Comparison of ENCODE assay signal across 21 mouse cellular contexts in genomic region chr10:46294290-46294689, GRCm38 (mm10).
DNase-seq lines count a peak whose midpoint lies in the region; ATAC-seq and TF ChIP-seq lines count a peak whose summit lies in the region.
"Had no signal": no experiment of that assay in that cellular context is flagged by ENCODE, and none has a peak within 500 bp of the region (broad histone marks: within the 10 kb centered on the region; RNA-seq: fewer than 3 reads in every experiment).

No protein-coding gene starts in this region.

- H3K4me3 ChIP-seq in embryonic facial prominence, embryonic 14.5 days (ENCODE audit: low read depth, low read length) = no peak overlapping the region
- no peak overlapping the region for H3K4me3 ChIP-seq in embryonic facial prominence, embryonic 10.5 days
- H3K4me3 ChIP-seq in CH12.LX (replicated peaks in 1 of 3; ENCODE audit: low read depth in 2 of 3, low read length in 2 of 3, poor library complexity in 1 of 3) = no peak overlapping the region
- H3K4me3 ChIP-seq in myocyte = no peak overlapping the region
- H3K4me3 ChIP-seq: heart, embryonic 10.5 days; heart, embryonic 15.5 days; hindbrain, embryonic 15.5 days had no signal

- in situ Hi-C loops in CH12.LX (cut with MboI; ENCODE audit: low pct_ligation_motif_present, low pct_unique_long_range_greater_than_20kb, low sequenced_read_pairs) = no loop called here

- dilution Hi-C loops in CH12.LX (cut with MboI; ENCODE audit: extremely low pct_ligation_motif_present, extremely low pct_unique_long_range_greater_than_20kb, low sequenced_read_pairs) = no loop called here

- H3ac ChIP-seq in myocyte (ENCODE audit: control insufficient read depth, insufficient read length) = no peak overlapping the region

- TF ChIP-seq EP300 in CH12.LX (IDR thresholded peaks at IDR 0.05; ENCODE audit: low read length) = 0 out of 2 replicates have a peak, but pooled peaks have one; percentile 28

- H3K27ac ChIP-seq in embryonic facial prominence, embryonic 14.5 days (replicated peaks; ENCODE audit: low read depth, low read length) = no peak overlapping the region
- no peak overlapping the region for H3K27ac ChIP-seq in embryonic facial prominence, embryonic 10.5 days (replicated peaks)
- no peak overlapping the region for H3K27ac ChIP-seq in CH12.LX (ENCODE audit: insufficient read depth, low read depth)
- H3K27ac ChIP-seq: heart, embryonic 10.5 days; heart, embryonic 15.5 days; hindbrain, embryonic 15.5 days had no signal

- H3K9me3 ChIP-seq in embryonic facial prominence, embryonic 14.5 days (ENCODE audit: control insufficient read depth, low read length) = no peaks in the 10 kb centered on the region
- no peaks in the 10 kb centered on the region for H3K9me3 ChIP-seq in embryonic facial prominence, embryonic 10.5 days
- no peaks in the 10 kb centered on the region for H3K9me3 ChIP-seq in CH12.LX (replicated peaks; ENCODE audit: low read length)
- H3K9me3 ChIP-seq: heart, embryonic 10.5 days; heart, embryonic 15.5 days; hindbrain, embryonic 15.5 days had no signal

- H3K4me2 ChIP-seq in embryonic facial prominence, embryonic 14.5 days (ENCODE audit: low read depth, low read length) = no peak overlapping the region
- peak overlapping the region; percentile 44; the same call in 1 of the 2 replicates for H3K4me2 ChIP-seq in CH12.LX (ENCODE audit: insufficient read depth, low read depth, poor library complexity, severe bottlenecking)
- H3K4me2 ChIP-seq in myocyte (ENCODE audit: low read depth) = peak overlapping the region; percentile 34
- H3K4me2 ChIP-seq: heart, embryonic 15.5 days; hindbrain, embryonic 15.5 days had no signal

- intact Hi-C loops in left cerebral cortex, postnatal 36 days (cut with DNase I) = no loop called here

- TF ChIP-seq RAD21 in CH12.LX (IDR thresholded peaks at IDR 0.05; ENCODE audit: low read depth, low read length) = no peak

- 70% methylated on average over 5 of the region's 5 CpGs for WGBS in embryonic facial prominence, embryonic 14.5 days
- 81% methylated on average over 5 of the region's 5 CpGs for WGBS in embryonic facial prominence, embryonic 10.5 days

- no peaks in the 10 kb centered on the region for H3K36me3 ChIP-seq in embryonic facial prominence, embryonic 14.5 days (ENCODE audit: control insufficient read depth, insufficient read depth, low read length)
- no peaks in the 10 kb centered on the region for H3K36me3 ChIP-seq in embryonic facial prominence, embryonic 10.5 days (replicated peaks)
- no peaks in the 10 kb centered on the region for H3K36me3 ChIP-seq in CH12.LX (replicated peaks in 1 of 2; ENCODE audit: control insufficient read depth in 1 of 2, insufficient read depth in 1 of 2, low read length in 1 of 2)
- H3K36me3 ChIP-seq in myocyte (ENCODE audit: control insufficient read depth, insufficient read depth) = no peaks in the 10 kb centered on the region
- H3K36me3 ChIP-seq: heart, embryonic 10.5 days; heart, embryonic 15.5 days; hindbrain, embryonic 15.5 days had no signal

- H3K9ac ChIP-seq in embryonic facial prominence, embryonic 14.5 days (ENCODE audit: low read depth, low read length) = no peak overlapping the region
- H3K9ac ChIP-seq in CH12.LX (ENCODE audit: insufficient read depth, low read depth) = peak overlapping the region; percentile 39; the same call in 1 of the 2 replicates
- H3K9ac ChIP-seq: heart, embryonic 15.5 days; hindbrain, embryonic 15.5 days had no signal

- DNase-seq in embryonic facial prominence, embryonic 14.5 days (ENCODE audit: low spot score) = peak; percentile 33
- DNase-seq in embryonic facial prominence, embryonic 10.5 days (ENCODE audit: low spot score) = no peak
- peak; percentile 9 for DNase-seq in left cerebral cortex, adult 11 months (ENCODE audit: low spot score)
- no peak for DNase-seq in left cerebral cortex, postnatal 36 days (ENCODE audit: low spot score in 2 of 2)
- peak; percentile 51 for DNase-seq in CH12.LX (ENCODE audit: extremely low read depth)
- no peak for DNase-seq in spleen, postnatal 4 days (ENCODE audit: low spot score in 2 of 2)
- DNase-seq in thymus, postnatal 36 days = no peak
- DNase-seq: adrenal gland, adult 8-10 months; adrenal gland, postnatal 36 days; cerebellum, adult 11-12 months; cerebellum, adult 9-11 months; cerebellum, postnatal 36 days; gastrocnemius, postnatal 36 days; heart, adult 18-20 months; heart, postnatal 14 days had no signal

- H3K27me3 ChIP-seq in embryonic facial prominence, embryonic 14.5 days (replicated peaks; ENCODE audit: control insufficient read depth, insufficient read depth, low read length) = no peaks in the 10 kb centered on the region
- H3K27me3 ChIP-seq in embryonic facial prominence, embryonic 10.5 days (replicated peaks; ENCODE audit: low read depth, poor library complexity, severe bottlenecking) = no peaks in the 10 kb centered on the region
- H3K27me3 ChIP-seq in CH12.LX (replicated peaks) (no peaks in the 10 kb centered on the region), myocyte (ENCODE audit: control insufficient read depth, insufficient read depth, insufficient read length) (no peaks in the 10 kb centered on the region)
- H3K27me3 ChIP-seq: heart, embryonic 15.5 days; hindbrain, embryonic 15.5 days had no signal

- TF ChIP-seq POLR2A in CH12.LX (IDR thresholded peaks at IDR 0.05; ENCODE audit: low read depth, low read length) (no peak), myocyte (IDR thresholded peaks at IDR 0.05; ENCODE audit: insufficient read length, low read depth) (no peak)

- no peaks in the 10 kb centered on the region for H3K79me2 ChIP-seq in CH12.LX (replicated peaks; ENCODE audit: control insufficient read depth, extremely low read depth, insufficient read depth, poor library complexity, severe bottlenecking)
- no peaks in the 10 kb centered on the region for H3K79me2 ChIP-seq in myocyte (ENCODE audit: control insufficient read depth, insufficient read depth)

- ATAC-seq in embryonic facial prominence, embryonic 14.5 days (ENCODE audit: low read depth) = no peak
- ATAC-seq: forebrain, embryonic 16.5 days; intestine, embryonic 16.5 days had no signal

- TF ChIP-seq CTCF in CH12.LX (conservative IDR thresholded peaks at IDR 0.05 in 1 of 2, IDR thresholded peaks at IDR 0.05 in 1 of 2; ENCODE audit: low read depth in 2 of 2, low read length in 2 of 2) = no peak

- H3K4me1 ChIP-seq in embryonic facial prominence, embryonic 14.5 days (ENCODE audit: control insufficient read depth, insufficient read depth, low read length) = no peaks in the 10 kb centered on the region
- H3K4me1 ChIP-seq in embryonic facial prominence, embryonic 10.5 days = no peaks in the 10 kb centered on the region
- peaks cover 3 to 5% of the 10 kb centered on the region in 2 experiments; a peak in 3 of 4 replicates for H3K4me1 ChIP-seq in CH12.LX (ENCODE audit: control insufficient read depth in 1 of 2, insufficient read depth in 2 of 2)
- H3K4me1 ChIP-seq: heart, embryonic 10.5 days; heart, embryonic 15.5 days; hindbrain, embryonic 15.5 days had no signal

TF ChIP-seq in CH12.LX, 34 proteins besides CTCF, POLR2A, EP300 and RAD21 (continues in another document):
- TF ChIP-seq USF1 (IDR thresholded peaks at IDR 0.05; ENCODE audit: low read depth, low read length) = peak; percentile 67
- TF ChIP-seq CHD1 (IDR thresholded peaks at IDR 0.05; ENCODE audit: low read depth, low read length) = no peak
- TF ChIP-seq ETS1 (conservative IDR thresholded peaks at IDR 0.05; ENCODE audit: low read depth, low read length) = peak; percentile 68; the same call in 1 of the 2 replicates
- TF ChIP-seq MEF2A (IDR thresholded peaks at IDR 0.05; ENCODE audit: borderline replicate concordance, low read depth, low read length) = peak; percentile 98
- TF ChIP-seq HCFC1 (IDR thresholded peaks at IDR 0.05; ENCODE audit: low read depth, low read length) = no peak
- TF ChIP-seq MAX (IDR thresholded peaks at IDR 0.05; ENCODE audit: low read length) = 0 out of 2 replicates have a peak, but pooled peaks have one; percentile 15
- TF ChIP-seq TCF12 (IDR thresholded peaks at IDR 0.05; ENCODE audit: low read depth, low read length) = 0 out of 2 replicates have a peak, but pooled peaks have one; percentile 22
- peak; percentile 84 for TF ChIP-seq JUN (IDR thresholded peaks at IDR 0.05; ENCODE audit: insufficient read depth, low read depth, low read length)
- 0 out of 2 replicates have a peak, but pooled peaks have one; percentile 12 for TF ChIP-seq IRF4 (IDR thresholded peaks at IDR 0.05; ENCODE audit: low read depth, low read length)
- peak; percentile 72 for TF ChIP-seq BHLHE40 (IDR thresholded peaks at IDR 0.05; ENCODE audit: low read depth, low read length)
- 0 out of 2 replicates have a peak, but pooled peaks have one; percentile 12 for TF ChIP-seq E2F4 (IDR thresholded peaks at IDR 0.05; ENCODE audit: insufficient replicate concordance, low read depth, low read length)
- TF ChIP-seq MYC (IDR thresholded peaks at IDR 0.05; ENCODE audit: low read depth, low read length) = 0 out of 2 replicates have a peak, but pooled peaks have one; percentile 26
- peak; percentile 40; the same call in 1 of the 2 replicates for TF ChIP-seq USF2 (conservative IDR thresholded peaks at IDR 0.05; ENCODE audit: low read depth, low read length)

TF ChIP-seq in myocyte, 11 proteins besides CTCF, POLR2A, EP300 and RAD21:
- TF ChIP-seq POLR2AphosphoS2 (IDR thresholded peaks at IDR 0.05; ENCODE audit: insufficient read length, low read depth) = no peak
- TF ChIP-seq MAX (IDR thresholded peaks at IDR 0.05; ENCODE audit: low read depth) = no peak
- TF ChIP-seq CEBPB (IDR thresholded peaks at IDR 0.05; ENCODE audit: insufficient read depth, poor library complexity, severe bottlenecking) = no peak
- TF ChIP-seq E2F4 (IDR thresholded peaks at IDR 0.05; ENCODE audit: insufficient read depth) = no peak
- no peak for TF ChIP-seq USF1 (IDR thresholded peaks at IDR 0.05; ENCODE audit: low read depth)
- TF ChIP-seq REST (IDR thresholded peaks at IDR 0.05; ENCODE audit: insufficient read depth, insufficient read length) = no peak

Comparison
In these comparisons a context has a peak if more than half of its experiments do, and no peak if none do; other contexts are left out.
1. DNase-seq: peak in embryonic facial prominence, embryonic 14.5 days (single experiment), left cerebral cortex, adult 11 months (single experiment) and CH12.LX (single experiment); none in embryonic facial prominence, embryonic 10.5 days (single experiment), left cerebral cortex, postnatal 36 days (0 of 2), spleen, postnatal 4 days (0 of 2) and thymus, postnatal 36 days (0 of 2).